Mouse (Mus musculus): ENCODE measurements around the gene C3ar1. TPM values are rescaled to one million over a fixed set of nuclear protein-coding genes. Genes with fewer than 3 reads are reported as not detected.
A peak's percentile ranks its signal among the peaks of the same experiment; 100 is the strongest.

The C3ar1 gene
- polyA plus RNA-seq, 1 experiment from 2014 or later, result 1.1 TPM

DNA sequence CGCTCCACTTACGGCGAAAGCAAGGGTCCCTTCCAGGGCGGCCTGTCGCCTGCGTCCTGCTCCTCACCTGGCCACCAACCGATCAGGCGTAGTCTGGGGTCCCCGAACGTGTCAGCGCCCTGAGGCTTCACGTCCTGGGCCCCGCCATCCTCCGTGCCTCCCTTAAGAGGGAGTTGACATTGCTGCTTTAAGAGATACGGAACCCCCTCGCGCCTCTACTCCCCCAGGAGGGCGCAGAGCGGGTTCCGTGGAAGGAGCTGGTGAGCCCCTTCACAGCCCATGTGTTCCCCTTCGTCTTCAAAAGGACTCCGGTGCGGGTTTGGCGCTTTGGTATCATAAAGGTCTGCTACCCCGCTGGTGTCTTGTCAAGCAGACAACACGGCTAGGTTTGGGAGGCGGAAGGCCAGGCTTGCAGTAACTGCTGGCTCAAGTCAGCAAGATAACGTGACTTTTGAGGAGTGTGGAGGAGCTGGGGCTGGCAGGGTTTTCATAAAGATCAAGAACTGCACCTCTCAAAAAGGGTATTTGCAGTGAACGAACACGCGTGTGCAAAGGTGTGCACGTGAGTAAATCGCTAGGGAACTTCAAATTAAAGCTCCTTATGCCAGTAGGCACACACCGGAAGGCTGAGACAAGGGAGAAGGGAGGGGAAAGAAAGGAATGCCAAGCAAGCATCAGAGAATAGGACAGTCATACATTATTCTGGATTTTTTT, 54.0 kb downstream of the C3ar1 start:
- no peak for DNase-seq (ENCODE audit: extremely low spot score, low spot score)
- H3K27ac ChIP-seq, result peak overlapping the region; percentile 78
- H3K27me3 ChIP-seq (ENCODE audit: poor library complexity, severe bottlenecking), result peaks cover 46% of the 10 kb centered on the region
- 4% methylated on average over 34 of the region's 34 CpGs for WGBS
- H3K4me3 ChIP-seq, result peak overlapping the region; percentile 65
- no peaks in the 10 kb centered on the region for H3K36me3 ChIP-seq (replicated peaks)
- peaks cover 16% of the 10 kb centered on the region for H3K4me1 ChIP-seq
- no peaks in the 10 kb centered on the region for H3K9me3 ChIP-seq

DNA sequence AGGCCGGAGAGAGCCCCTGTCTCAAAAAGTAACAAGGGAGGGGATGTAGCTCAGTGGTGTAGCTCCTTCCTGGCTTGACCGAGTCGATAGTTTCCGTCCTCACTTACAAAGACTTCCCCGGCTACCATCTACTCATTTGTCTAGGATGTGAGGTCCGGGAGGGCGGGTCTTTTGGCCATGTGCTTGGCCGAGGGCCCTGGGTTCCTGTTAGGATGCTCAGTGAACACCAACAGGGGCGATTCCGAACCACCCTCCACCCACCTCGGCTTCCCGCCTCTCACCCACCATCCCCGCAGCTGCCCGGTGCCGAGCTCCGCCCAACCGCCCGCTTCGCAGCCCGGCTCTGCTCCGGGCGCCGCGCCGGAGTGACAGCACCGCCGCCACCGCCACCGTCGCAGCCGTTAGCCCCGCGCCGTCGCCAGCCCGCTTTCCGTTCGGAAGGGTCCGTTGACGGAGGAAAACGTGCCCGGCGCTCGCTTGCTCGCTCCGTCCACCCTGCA, 54.6 kb downstream of the C3ar1 start, which contains the start of gene Slc2a3:
Slc2a3 (minus strand) TSS at position 340 of the 500 bp plus-strand sequence.
- 1% methylated on average over 46 of the region's 46 CpGs for WGBS
- peak within 1 kb of the TSS; percentile 65 for H3K4me3 ChIP-seq
- DNase-seq (ENCODE audit: extremely low spot score, low spot score), result peak; percentile 67
- H3K27me3 ChIP-seq (ENCODE audit: poor library complexity, severe bottlenecking), result peaks cover 46% of the 10 kb centered on the region
- H3K27ac ChIP-seq, result peak within 1 kb of the TSS; percentile 78
- peaks cover 16% of the 10 kb centered on the region for H3K4me1 ChIP-seq
- no peaks in the 10 kb centered on the region for H3K36me3 ChIP-seq (replicated peaks)
- no peaks in the 10 kb centered on the region for H3K9me3 ChIP-seq

DNA sequence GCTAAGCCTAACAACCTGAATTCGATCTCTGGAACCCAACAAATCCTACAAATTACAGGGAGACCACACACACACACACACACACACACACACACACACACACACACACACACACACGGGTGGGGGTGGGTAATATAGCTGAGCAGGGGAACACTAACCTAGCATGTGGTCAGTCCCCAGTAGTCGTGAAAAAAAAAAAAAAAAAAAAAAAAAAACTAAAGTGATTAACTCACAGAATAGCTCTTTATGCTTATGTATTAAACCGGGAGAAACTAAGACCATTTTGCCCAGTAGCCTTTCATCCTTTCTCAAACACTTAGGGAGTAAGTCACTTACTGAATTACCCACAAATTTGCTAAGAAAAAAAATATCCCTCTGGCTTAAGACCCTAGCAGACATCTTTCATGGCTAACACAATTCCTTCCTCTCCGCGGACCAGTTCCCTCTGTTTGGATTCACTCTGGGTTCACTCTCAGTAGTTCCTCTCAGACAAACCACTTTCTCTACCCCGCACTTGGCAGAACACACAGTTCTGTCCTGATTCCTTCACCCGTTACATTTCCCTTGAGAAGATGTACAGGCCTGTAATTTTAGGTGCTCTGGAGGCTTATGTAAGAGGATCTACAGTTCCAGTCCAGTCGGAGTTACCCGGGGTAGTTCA, 55.2 kb downstream of the C3ar1 start:
- no peaks in the 10 kb centered on the region for H3K9me3 ChIP-seq
- peaks cover 46% of the 10 kb centered on the region for H3K27me3 ChIP-seq (ENCODE audit: poor library complexity, severe bottlenecking)
- H3K36me3 ChIP-seq (replicated peaks), result no peaks in the 10 kb centered on the region
- H3K4me3 ChIP-seq, result peak overlapping the region; percentile 65
- H3K4me1 ChIP-seq, result peaks cover 16% of the 10 kb centered on the region
- WGBS, result 39% methylated on average over 10 of the region's 10 CpGs
- H3K27ac ChIP-seq, result peak overlapping the region; percentile 78
- DNase-seq (ENCODE audit: extremely low spot score, low spot score), result no peak

Small RNAs within 50 kb of the gene (microRNA-seq; reads per million reads assigned to microRNA genes)
- not detected for gene Mir7231

Other genes starting within 250 kb of the C3ar1 start
- gene Gdf3, start 246.1 kb downstream of the C3ar1 start, polyA plus RNA-seq (2016; fragmentation: Nextera tagmentation; extraction: Ambion mirVana), result 0.09 TPM in 1 of 2 replicates, not detected in the other
- not detected in 2 replicates for gene Dppa3, start 229.8 kb downstream of the C3ar1 start, polyA plus RNA-seq (2016; fragmentation: Nextera tagmentation; extraction: Ambion mirVana)
- gene Nanog, start 148.7 kb downstream of the C3ar1 start, polyA plus RNA-seq (2016; fragmentation: Nextera tagmentation; extraction: Ambion mirVana), result 0.15 and 0.47 TPM in 2 replicates
- 67.3 and 70.7 TPM in 2 replicates for gene Slc2a3, start 54.5 kb downstream of the C3ar1 start, polyA plus RNA-seq (2016; fragmentation: Nextera tagmentation; extraction: Ambion mirVana)
- gene Foxj2, start 36.2 kb downstream of the C3ar1 start, polyA plus RNA-seq (2016; fragmentation: Nextera tagmentation; extraction: Ambion mirVana), result 2.2 and 2.3 TPM in 2 replicates
- gene Necap1, start 18.3 kb upstream of the C3ar1 start, polyA plus RNA-seq (2016; fragmentation: Nextera tagmentation; extraction: Ambion mirVana), result 51.1 and 52.6 TPM in 2 replicates
- gene Clec4a1, start 65.7 kb upstream of the C3ar1 start, polyA plus RNA-seq (2016; fragmentation: Nextera tagmentation; extraction: Ambion mirVana), result 0.58 and 0.68 TPM in 2 replicates
- gene Clec4a3, start 96.4 kb upstream of the C3ar1 start, polyA plus RNA-seq (2016; fragmentation: Nextera tagmentation; extraction: Ambion mirVana), result 0.36 TPM in 1 of 2 replicates, not detected in the other
- gene Clec4a4, start 134.2 kb upstream of the C3ar1 start, polyA plus RNA-seq (2016; fragmentation: Nextera tagmentation; extraction: Ambion mirVana), result not detected in 2 replicates
- gene Clec4b1, start 193.8 kb upstream of the C3ar1 start, polyA plus RNA-seq (2016; fragmentation: Nextera tagmentation; extraction: Ambion mirVana), result not detected in 2 replicates